Mouse (Mus musculus) cerebellum, adult 11 months (tissue): ENCODE measurements around the gene Nckap5.

ENCODE experiments used
- DNase-seq: peaks from one replicate; pipeline ENCODE4 v3.0.0; 2022

The Nckap5 gene

DNA sequence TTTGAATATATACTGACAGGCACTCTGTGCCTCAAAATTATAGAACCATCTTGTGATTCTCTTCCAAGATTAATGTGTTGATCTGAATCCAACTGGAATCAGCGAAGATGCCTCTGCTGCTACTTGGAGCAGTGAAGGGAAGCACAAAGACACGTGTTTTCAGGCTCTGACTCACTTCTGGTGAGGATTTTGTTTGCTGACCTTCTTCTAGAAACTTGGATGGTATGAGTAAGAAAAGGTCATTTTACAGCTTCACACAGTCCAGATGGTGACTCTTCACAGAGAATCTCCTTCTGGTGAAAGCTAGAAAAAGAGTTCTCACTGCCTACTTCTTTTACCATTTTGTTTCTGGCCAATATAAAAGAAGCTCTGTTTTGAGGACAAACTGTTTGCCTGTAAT lies 498.6 kb downstream of the Nckap5 start:
- DNase-seq = no peak

DNA sequence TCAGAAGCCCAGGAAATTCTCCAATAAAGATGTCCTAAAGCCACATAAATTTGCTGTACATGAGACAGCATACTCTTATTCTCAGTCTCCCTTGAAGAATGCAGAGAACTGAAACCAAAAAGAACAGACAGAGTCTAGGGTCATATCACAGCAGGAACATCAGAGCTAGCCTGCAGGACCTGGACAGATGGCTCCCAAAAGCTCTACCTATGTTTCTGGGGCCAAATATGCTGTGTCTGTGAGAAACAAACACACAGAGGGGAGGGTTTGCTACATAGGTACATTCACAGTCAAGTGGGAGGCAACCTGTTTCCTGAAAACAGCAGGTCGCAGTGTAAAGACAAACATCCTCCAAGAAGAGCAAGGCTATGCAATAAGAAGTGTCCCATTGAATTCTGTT lies 509.9 kb downstream of the Nckap5 start:
- peak; percentile 8 for DNase-seq

DNA sequence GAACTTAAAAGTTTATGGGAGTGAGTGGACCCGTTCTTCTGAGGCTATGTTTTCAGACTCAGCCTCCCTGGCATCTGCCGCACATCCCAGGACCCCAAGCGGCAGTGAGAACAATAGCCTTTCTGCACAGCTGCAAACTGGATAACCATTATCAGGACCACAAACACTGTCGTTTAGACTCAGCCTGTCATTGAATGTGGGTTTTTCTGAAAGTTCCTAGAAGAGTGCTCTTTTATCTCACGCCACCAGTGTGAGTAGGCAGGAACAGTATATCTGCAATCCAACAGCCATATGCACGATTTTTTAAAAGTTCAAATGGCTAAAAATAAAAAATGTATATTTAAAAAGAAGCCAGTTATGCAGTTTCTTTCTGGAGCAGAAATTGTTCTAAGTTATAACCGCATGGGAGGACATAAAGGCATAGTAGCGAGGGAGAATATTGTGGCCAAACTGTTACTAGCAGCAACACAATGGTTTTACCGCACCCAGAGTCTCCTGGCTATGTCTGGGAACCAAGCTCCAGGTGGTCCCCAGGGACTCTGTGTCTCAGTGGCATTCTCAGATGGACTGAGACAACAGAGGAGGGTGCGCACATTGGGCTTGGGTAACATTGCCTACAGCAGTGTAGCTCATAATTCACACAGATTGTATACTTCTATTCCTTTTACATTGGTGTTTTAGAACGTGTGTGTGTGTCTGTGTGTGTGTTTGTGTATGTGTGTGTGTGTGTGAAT lies 512.6 kb downstream of the Nckap5 start:
- DNase-seq = no peak

DNA sequence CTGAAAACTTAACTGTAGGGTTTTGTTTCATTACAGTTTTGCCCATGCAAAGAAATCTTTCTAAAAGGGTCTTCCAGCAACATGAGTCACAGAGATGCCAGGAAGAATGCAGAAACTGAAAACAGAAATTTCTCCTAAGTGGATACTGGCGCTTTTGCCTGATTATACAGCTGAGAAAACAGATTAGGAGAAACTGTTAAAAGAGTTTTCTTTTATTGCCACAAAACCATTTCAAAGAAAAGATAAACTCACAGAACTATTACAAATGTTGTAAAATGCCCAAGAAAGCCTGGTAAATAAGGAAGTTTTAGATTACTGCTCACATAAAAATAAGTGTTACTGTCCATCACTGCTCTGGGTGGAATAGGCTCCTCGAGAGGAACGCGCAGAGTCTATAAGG lies 513.3 kb downstream of the Nckap5 start:
- no peak for DNase-seq

DNA sequence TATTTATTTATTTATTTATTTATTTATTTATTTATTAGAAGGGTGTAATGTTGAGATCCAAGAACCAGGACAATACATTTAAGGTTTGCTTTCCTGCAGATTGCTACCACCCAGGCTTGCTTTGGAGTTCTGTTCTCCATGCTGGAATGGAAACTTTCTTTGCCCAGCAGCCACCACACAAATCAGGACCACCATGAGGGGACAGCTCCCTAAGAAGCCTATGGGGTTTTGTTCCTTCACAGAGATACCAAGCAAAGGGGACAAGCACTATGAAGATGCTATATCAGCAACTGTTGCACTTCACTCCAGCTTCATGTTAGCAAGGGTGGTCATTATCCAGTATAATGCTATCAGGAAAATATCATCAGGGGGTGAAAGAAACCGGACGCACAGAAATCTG lies 513.7 kb downstream of the Nckap5 start:
- DNase-seq = no peak

DNA sequence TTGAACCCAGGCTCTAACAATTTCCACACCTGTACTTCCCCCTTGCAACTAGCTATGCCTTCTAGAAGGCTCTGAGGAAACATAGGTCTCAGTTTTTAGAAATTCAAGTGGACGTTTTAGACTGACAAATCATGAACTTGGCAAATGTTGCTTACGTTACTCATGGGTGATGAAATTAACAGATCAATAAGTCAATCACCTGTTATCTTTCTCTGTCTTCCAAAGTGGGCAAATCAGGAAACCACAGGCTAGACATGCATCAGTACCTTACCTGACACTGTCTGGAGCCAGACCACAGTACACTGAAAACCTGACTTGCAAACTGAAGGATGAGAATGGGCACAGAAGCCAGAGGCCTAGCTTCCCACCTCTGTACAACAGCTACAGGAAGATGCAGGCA lies 529.5 kb downstream of the Nckap5 start:
- DNase-seq = no peak

DNA sequence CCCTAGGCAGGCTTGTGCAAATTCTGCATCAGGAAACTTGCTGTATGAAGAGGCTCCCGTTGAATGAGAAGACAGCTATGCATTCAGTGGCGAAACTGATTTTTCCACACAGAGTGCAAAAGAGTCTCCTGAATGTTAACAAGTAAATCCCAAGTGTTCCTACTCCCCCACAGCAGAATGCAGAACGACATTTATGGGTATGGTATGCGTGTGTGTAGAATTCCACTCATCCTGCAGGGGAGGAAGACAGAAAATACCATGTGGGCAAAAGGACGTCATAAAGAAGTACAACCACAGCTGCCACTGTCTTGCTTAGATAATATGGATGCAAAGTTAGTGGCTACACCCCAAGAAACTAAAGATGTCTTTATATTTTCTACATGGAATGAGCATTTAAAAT lies 565.7 kb downstream of the Nckap5 start:
- DNase-seq = no peak

DNA sequence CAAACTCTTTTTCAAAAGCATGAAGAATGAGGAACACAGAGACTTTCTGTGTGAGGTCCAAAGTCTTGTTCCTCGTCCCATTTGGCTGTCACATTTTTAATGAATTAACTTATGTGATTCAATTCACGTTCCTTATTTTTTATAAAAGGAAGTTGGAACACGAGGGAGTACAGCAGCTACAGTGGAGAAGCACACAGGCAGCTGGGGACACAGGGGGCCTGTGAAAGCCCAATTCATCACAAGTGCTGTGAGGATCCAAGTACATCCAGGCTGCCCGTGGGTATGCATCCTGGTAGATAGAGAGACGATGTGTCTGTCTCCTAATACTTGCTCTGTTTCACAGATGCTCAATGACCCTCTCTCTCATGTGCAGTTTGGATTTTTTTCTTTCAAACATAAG lies 576.2 kb downstream of the Nckap5 start:
- no peak for DNase-seq

DNA sequence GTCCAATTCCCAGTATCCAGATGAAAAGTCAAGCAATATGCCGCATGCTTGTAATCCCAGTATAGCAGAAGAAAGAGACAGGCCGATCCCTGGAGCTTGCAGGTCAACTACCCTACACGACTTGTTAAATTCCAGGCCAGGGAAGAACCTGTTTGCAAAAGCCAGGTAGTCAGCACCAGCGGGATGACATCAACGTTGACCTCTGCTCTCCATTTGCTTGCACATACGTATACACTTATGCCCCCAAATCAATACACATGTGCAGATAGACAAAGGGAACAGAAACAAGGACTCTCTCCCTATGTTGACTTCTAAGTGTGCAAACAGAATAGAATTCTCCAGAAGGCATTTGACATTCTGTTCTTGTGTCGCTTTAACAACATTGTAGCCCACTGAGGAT lies 576.7 kb downstream of the Nckap5 start:
- DNase-seq = no peak

DNA sequence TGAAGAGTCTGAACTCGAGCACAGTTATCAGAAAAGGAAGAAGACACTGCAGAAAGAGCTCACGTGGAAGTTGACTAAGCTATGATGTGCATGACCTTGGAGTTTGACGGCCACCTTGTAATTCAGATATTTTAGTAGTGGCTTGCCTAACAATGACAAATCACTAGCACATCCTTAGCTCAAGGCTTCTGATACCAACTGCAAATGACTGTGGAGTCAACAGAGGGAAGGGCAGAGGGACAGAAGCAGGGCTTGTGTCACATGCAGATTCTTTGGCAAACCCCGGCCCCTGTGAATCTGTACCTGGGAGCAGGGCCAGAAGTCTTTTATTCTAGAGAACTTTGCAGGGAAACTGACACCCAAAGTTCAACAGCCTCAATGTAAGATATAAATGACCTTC lies 597.4 kb downstream of the Nckap5 start:
- DNase-seq = no peak

DNA sequence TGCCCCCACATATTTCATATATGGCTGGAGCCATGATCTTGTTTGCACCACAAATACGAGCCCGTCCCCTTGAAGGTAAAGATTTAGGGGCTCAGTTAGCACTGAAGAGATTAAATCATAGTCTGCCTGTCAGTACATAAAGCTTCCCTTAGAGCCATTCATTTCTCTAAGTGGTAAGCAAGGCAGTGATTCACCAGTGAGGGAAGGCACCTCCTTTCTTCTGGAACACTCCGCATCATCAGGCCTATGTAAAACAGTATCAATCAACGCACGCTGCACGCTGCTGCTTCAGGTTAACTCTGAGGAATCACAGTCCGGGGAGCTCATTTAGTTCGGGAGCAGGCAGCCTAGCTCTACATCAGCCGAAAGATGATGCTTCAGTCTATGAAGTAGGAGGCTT lies 599.4 kb downstream of the Nckap5 start:
- no peak for DNase-seq

DNA sequence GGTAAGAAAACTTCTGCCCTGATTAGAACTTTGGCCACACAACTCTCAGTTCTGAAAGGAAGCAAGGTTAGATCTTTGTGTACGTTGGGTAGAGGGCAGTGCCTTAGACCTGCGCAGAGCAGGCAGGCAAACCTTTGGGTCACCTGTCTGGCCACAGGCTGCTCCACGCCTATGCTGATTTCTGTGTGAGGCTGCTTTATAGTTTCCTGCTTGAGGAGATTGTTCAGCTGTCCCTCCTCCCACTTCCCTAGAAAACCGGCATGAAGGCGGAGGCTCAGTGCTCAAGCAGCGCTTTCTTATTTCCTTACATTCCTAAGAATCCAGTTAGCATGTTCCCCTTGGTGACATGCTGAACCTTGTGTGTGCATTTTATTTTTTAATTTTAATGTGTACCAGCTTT lies 620.4 kb downstream of the Nckap5 start:
- DNase-seq = no peak

DNA sequence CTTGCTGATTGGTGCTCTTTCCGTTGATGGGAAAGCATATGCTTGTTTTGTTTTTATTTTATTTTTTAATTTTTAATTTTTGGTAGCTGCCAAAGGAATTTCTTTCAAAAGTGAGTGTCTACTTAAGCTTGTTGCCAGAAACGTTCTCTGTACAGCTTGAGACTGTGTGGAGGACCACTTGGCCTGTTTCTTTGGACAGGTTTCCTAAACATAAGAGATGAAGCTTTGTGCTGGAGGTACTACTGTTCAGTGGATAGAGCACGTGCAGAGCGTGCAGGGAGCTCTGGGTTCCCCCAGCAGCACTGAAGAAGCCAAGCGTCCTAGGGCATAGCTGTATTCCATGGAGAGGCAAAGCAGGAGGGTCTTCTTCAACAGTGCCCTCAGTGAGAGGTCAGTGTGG lies 620.9 kb downstream of the Nckap5 start:
- no peak for DNase-seq

DNA sequence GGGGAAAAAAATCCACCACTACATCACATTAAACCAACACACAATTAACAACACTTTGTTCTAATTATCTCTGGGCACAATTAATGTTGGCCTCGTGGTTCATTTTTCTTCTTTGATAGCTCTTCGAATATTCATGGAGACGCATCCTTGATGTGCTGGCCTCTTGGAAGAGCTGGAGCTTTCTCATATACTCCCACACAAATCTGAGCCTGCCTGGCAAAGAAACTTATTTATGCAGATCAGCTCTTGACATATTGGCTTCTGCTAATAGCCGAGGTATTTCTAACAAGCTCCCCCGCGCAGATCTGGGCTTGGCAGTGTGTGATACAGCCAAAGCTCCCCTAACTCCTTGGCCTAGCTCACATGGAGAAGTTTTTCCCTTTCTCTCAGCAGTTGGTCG lies 621.5 kb downstream of the Nckap5 start:
- no peak for DNase-seq

DNA sequence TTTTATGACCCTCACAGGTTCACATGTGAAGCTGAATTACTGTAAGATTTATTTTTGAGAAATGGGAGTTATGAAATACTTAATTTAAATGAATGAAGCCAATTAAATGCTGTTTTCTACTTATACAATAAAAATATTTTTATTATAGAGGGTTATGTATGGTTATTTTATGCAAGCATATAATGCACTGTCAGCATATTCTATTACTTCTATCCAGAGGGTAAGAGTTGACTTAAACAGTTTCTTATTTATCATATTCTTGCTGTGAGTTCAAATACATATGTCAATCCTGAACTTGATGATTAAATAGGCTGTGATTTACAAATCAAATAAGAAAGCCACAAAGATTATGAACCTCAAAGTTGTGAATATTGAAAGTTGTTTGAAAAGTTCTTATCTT lies 633.7 kb downstream of the Nckap5 start:
- no peak for DNase-seq

DNA sequence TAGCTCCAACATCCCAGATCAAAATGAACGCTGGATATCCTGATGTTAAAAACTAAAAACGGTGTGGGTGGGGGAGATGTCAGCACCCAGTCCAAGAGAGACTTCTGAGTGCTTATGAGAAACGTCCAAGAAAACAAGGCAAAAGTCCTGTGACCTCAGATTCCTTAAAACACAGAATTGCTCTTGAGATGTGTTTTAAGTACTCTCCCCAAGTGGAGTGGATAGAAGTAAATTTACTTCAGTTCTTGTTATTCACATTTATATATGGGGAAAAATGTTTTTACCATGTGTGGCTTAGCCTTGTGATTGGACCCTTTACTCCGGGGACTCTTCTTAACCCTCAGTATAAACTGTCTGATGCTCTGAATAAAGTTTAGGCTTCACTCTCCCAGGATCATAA lies 640.2 kb downstream of the Nckap5 start:
- no peak for DNase-seq

DNA sequence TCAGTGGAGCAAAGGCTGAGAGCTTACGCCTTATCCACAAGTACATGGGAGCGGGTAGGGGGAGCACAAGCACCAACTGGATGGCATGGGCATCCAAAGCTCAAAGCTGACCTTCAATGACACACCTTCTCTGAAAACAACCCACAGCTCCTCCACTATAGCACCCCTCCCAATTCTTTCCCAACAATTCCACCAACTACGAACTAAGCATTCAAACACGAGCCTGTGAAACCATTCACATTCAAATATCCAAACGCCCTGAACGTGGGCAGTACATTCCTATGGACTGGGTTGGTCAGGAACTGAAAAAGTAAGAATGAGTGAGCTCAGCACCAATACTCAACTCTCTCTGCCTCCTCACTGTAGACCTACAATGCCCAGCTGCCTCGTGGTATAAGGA lies 646.8 kb downstream of the Nckap5 start:
- no peak for DNase-seq

DNA sequence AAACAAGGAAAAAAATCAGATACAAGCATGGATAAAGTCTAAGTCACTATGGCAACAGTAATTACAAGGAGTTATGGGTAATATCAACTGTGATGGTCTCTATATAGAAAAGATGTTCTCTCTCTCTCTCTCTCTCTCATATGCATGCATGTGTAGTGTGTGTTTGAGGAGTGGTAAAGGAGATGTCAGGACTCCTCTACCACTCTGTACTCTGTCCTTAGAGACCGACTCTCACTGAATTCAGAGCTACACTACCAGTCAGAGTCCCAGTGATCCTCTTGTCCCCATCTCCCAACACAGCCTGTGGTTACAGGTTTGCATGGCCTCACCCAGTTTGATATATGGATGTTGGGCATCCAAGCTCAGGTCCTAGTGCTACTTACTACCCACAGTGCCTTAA lies 662.0 kb downstream of the Nckap5 start:
- DNase-seq = no peak

DNA sequence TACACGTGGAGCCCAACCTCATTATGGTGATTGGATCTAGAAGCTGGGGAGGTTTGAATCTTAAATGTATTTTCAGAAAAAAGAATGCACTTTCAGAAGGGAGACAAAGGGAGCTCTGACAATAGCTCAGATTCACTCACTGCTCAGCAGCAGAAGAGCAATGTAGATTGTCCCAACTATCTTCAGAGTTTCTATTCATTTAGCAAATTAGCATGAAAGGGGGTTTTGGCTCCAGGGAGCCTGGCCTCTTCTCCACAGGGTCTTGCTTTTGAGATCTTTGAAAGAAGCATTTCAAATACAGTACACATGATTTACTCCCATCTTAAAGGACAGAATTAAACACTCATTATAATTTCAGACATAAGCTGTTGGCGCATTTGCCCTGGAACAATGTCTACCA lies 662.5 kb downstream of the Nckap5 start:
- no peak for DNase-seq

DNA sequence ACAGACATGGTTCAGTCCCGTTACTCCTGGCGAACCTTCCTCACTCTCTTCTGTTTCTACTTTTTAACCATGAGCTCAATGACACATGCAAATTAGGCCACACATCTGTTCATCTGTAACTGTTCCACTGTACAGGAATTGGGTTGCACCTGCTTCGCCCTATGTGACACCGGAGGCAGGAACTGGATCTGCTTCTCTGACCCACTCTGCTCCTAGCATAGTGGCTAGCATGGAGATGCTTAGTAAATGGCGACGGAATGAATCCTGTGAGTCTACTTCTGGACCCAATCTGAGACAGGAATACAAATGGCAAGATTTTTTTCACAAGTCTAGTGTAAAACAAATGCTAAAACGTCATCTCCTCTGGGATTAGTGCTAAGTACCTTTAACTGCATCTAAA lies 663.1 kb downstream of the Nckap5 start:
- no peak for DNase-seq

DNA sequence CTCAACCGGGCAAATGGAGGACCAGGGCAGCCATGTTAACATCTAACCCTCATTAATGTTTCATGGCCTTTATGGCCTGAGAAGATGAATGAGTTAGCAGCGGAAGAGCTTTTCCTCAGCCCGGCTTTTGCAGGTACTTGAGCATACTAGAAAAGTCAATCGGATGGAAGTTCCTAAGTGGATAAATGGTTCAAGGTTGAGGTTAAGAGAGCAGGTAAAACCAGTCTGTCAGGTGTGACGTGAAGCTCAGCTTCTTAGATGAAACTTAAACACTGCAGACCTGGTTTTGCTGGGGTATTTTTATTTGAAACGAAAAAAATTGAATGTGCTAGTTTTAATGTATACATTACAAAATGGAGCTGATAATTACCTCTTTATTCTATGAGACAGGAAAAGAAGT lies 671.3 kb downstream of the Nckap5 start:
- no peak for DNase-seq

DNA sequence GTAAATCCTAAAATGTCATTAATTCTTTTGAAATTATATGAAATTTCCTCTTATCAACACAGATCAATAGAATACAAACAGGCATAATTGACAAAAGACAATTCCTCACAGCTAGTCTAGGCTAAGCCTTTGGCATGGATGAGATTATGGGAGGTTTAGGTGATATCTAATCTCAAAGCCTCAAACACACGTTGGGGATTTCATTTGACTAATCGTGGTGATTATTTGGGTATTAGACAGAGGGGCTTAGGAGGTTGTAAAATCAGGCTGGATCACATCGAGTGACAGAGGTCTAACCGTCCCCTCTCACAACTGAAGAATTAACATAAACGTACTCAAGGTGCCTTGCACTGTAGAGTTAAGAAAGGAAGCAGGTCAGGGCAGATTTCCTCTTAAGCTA lies 674.8 kb downstream of the Nckap5 start:
- no peak for DNase-seq

DNA sequence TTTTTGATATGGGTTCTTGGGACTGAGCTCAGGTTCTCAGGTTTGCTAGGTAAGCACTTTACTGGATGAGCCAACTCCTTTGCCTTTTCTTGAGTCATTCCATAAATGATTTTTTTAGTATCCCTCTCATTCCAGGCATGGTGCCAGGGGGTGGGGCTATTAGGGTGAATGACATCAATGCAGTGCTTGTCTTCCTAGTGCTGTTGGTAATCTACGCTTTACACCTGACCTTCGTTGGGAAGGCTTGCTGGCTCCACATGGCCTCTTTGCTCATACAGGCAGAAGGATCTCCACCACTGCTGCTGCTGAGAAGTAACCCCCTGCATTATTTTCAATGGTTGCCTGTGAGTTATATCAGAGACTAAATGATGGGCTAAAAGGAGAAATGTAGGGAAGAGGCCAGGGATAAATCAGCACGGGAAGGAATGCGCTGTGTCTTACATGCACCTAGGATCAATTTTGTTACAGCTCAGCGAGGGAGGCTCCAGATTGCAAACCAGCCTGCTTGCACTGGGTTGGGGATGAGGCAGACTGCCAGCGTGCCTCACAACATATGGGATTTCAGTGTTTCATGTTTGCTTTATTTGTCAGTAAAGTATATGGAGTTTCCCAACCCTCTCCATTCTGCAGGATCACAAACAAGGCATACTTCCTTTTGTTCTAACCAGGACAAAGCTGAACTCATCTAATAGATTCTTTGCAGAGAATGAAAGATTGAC lies 676.9 kb downstream of the Nckap5 start:
- no peak for DNase-seq

DNA sequence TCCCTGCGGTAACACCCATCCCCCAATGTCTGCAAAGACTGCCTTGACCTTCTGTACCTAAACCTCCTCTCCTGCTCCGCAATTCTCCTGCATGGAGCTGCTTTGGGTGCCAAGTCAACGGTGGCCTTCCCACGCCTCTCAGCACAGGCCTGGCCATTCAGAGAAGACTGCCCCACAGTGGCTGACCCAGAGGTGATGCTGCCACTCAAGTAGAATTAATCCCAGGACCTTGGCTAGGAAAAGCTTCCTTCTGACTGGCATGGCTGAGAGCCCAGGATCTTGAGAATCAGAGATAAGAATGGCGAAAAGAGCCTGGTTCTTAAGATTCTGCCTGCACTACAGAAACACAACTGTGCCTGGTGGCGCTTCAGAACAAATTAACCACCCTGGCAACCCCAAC lies 678.4 kb downstream of the Nckap5 start:
- DNase-seq = no peak

DNA sequence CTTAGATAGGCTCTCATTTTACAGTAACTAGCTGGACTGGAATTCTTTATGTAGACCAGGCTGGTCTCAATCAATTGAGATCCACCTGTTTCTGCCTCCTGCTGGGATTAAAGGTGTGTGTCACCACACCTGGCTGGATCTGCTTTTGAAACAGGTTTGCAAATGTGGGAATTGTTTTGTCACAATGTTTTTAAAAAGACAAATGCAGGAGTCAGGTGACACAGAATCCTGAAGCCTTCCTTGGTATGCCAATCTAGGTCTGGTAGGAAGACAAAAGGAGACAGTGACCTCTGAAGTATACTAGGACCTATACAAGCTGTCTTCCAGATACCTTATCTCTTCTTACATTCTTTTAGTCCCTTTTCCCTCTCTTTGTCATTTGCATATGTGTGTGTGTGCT lies 680.6 kb downstream of the Nckap5 start:
- no peak for DNase-seq
